Mouse (Mus musculus) A20 (cell line): ENCODE results near the gene Med17.

Experiments
- DNase-seq: peaks from one replicate; pipeline ENCODE4 v3.0.0-alpha.2; 2011; ENCODE audit warnings: low read depth, low spot score

The Med17 gene

DNA sequence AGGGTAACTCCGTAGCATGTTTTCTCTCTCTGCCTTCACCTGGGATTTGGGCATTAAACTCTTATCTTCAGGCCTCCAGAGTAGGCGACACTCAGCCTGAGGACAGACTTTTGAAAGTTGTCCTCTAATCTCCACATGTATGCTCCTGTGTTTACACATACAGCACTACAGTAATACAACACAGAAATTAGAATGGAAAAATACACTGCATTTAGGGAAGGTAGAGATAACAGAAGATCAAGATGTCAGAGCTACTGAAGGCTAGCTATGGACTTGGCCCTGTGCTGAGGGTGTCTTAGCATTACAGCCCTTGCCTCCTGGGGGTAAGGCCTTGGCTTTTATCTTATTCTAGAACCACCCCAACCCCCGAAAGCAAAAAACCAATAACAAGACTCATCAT, 8.7 kb upstream of the Med17 start:
- DNase-seq, result no peak

GRCm38 (mm10) chr9:15287846-15288245, 8.1 kb upstream of the Med17 start:
- no peak for DNase-seq

DNA sequence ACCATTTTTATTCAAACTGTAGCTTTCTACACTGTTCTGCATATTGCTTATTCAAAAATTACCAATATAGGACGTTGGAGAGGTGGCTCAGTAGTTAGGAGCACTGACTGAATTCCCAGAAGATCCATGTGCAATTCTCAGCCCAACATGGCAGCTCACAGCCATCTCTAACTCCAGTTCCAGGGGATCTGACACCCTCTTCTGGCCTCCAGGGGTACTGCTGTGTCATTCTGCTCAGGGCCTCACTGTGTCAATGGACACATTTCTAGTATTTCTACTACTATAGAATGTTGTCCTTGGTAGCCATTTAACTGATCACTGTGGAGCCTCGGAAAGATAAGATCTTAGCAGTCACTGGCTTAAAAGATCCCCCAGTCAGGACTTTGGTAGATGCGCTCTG, 5.7 kb upstream of the Med17 start:
- DNase-seq, result peak; percentile 30

DNA sequence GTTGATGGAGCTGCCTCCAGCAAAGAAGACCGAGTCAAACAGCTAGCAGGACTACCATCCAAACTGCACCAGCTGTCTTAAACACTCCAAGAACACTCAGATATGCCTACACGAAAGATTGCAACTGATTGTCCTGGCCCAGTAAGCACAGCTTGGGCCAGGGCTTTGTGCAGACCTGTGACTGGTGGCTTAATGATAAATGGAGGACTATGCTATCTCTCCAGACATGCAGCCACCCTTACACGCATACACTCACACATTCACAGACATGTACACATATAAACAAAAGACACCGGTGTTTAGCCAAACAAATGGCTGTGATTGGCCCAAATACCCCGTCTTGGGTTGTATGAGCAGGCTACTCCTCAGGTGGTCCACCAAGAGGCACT, 754 bp upstream of the Med17 start:
- no peak for DNase-seq

GRCm38 (mm10) chr9:15279139-15279648, 537 bp downstream of the Med17 start:
- DNase-seq, result no peak

DNA sequence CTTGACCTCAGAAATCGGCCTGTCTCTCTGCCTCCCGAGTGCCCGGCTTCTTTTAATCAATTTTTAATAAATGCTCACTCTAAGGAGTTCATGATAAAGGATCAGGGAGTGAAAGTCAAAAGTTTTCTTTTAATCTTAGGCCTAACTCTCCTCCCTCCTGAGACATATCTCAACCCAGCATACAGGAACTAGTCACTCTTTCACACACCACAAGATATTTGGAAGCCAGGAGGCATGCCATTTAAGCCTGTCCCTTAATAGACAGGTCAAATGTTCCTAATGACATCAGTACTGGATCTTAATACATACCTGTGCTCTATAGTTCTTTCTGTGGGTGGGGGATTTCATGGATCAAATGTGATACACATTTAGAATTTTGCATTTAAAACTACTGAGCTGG, 1.4 kb downstream of the Med17 start:
- DNase-seq, result no peak

GRCm38 (mm10) chr9:15276855-15277254, 2.9 kb downstream of the Med17 start:
- DNase-seq, result no peak

DNA sequence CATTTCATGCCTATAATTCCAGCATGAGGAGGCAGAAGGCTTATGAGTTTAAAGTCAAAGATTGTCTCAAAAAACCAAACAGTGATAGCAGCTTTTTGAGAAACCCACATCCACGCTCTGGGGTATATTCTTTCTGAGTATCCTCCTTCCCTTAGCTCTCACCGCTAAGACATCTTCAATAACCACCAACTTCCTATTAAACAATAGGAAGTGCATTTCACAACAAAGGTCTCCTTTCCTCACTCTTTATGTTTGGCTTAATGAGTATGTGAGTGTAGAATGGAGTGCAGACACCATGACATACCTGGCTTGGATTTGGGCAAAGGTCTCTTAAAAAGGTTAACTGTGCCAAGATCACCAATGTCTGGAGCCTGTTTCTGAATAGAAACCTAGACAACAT, 5.8 kb downstream of the Med17 start:
- DNase-seq, result no peak

DNA sequence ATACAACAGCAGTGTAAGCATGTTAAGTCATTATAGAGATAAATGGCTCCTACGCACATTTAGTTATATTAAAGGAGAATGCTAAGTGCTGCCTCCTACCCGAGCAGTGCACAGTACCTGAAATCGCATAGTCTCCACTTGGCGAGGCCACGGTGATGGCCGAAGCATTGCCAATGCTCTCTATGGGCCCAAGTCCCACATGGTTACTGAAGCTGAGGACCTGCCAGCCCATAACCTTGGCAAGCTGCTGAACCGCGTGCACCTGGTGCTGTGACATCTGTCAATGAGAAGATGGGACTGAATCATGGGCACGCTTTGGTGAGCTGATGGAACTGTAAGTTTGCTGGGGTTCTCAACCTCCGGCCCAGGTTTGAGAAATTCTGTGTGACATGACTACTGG, 16.2 kb downstream of the Med17 start:
- DNase-seq, result no peak

DNA sequence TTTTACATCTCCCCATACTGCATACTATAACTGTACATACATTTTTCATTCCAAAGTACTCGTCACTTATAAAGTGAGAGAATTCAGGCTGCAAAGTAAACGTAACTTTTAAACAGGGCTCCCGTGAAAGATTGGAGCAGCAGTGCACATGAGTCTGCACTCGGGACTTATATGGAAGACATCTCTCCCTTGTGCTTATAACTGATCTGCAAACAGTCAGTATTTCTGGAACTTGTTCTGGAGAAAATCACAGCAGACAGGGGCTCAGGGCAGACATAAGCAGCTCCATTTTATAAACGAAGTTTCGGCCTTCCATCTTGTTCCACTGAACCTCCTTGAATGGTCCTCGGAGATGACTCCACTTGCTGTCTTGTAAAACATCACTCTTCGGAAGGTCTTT, 17.8 kb downstream of the Med17 start:
- no peak for DNase-seq

DNA sequence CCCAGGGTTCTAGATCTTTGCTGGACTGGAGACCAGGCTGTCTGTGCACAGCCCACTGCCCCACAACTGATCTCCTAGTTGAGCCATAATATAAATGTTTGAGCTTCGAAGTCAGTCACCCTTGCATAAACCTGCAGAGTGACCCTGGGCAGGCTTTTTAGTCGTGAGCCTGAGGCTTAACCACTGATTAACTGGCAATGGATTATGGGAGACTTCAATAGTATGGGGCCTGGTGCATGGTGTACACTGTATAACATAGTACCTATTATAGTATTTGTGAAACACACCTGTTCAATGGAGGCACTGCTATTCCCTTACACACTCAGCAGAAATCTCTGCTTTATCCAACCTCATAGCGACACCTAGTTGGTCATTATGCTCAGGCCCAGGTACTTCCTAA, 23.5 kb downstream of the Med17 start:
- no peak for DNase-seq

- DNase-seq, result no peak
Observed at GRCm38 (mm10) chr9:15254501-15254900, 25.2 kb downstream of the Med17 start.

DNA sequence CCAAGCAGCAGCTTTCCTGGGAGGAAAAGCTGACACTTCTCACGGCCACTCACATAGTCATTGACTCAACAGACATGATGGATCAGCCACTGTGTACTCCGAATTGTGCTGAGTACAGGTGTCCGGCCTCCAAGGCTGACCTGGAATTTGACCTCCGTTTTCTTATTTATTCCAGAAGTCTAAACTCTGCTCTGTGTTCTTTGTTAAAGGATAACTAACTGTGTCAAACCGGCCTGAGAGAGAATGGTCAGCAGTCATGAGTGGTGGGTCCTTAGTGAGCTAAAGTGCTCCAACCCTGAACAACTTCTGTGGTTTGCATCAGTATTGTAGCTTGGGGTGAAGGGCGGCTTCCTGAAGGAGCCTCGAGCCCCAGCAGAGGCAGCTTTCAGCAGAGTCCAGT, 27.5 kb downstream of the Med17 start:
- no peak for DNase-seq

DNA sequence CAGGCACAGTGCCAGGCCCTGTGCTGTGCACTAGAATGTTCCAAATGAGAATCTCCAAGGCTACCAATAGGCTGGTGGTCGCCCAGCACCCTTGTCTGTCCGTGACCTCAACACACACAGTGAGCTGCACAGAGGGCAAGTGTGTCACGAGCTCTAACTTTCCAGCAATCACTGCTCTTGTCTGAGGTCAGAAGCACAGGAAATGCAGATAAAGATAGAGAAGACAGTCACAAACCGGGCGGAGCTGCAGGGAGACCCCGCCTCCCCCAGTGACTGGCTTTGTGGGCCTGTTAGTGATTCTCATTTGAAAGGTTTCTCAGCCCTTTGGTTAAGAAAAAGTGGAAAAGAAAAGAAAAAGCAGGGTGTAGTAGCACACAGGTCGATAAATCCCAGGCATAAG, 29.4 kb downstream of the Med17 start:
- peak; percentile 13 for DNase-seq

DNA sequence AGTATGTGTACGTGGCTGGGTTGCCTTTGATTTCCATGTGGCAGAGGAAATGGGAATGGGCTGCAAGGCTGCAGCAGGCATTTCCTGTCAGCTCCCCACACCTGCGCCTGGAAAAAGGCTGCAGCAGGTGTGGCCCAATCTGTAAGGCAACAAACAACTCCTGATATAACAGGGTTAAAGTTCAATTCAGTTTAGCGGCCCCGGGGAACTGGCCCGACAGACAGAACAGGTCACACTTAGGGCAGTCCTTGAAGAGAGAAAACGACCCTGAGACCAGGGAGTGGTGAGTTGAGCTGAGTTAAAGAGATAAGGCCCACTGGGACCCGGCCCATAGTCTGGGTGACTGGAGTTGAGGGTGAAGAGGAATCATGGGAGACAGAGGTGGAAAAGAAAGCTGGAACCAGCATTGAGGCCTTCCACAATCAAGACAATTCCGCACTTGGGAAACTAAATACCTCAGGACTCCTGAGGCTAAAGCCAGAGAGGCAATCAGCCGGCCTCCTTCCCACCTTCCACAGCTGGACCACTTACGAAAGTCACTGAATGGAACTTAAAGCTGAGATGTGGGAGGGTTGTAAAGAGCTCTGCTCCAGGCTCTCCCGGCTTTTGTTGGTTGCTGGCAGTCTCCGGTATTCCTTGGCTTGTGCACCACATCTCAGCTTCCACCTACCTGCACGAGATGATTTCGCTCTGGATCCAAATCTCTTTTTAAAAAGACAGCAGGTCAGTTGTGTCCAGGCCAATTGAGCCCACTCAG, 34.2 kb downstream of the Med17 start:
- DNase-seq, result no peak

DNA sequence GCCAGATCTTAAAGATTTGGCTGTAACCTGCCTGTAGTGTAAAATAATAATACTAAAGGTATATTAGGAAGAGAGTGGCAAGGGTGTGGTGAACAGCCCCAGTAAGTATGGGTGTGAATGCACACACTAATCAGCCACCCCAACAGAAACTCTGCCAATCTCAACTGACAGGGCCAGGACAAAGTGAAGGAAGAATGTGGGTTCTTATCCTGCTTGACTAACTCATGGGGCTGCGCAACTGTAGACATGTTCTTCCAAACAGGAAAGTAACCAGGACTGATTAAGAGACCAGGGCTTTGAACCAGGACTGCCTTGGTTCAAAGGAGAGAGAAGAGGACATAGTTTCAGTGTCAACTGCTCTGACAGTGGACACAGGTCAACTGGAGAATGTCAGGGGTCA, 37.6 kb downstream of the Med17 start:
- no peak for DNase-seq

- peak; percentile 68 for DNase-seq
Observed at GRCm38 (mm10) chr9:15241596-15241939, 38.2 kb downstream of the Med17 start.

DNA sequence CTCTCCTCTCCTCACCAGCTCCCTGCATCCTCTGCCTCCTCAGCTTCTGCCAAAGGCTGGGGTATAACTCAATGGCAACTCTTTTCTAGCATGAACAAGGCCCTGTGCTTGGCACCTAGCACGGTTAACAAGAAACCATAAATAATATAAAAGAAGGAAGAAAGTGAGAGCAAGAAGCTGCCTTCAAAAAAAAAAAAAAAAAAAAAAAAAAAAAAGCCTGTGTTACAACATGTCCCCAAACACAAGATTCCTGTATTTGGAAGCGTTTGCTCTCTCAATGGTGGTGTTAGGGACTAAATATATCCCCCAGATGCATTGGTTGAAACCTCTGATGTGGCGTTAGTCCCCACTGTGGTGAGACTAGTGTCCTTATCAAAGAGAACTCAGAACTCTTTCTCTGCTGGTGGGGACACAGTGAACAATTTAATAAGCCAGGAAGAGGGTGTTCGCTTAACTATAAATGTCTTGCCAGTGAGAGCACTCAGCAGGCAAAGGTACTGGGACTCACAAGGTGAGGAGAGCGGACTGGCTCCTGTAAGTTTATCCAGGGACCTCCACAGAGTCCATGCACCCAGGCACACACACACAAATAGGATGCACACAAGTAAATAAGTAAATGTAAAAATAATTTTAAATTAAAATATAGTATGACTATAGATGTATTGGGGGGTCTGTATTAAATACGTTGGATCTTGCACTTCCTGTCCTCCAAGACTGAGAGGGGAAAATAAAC, 38.7 kb downstream of the Med17 start:
- no peak for DNase-seq

DNA sequence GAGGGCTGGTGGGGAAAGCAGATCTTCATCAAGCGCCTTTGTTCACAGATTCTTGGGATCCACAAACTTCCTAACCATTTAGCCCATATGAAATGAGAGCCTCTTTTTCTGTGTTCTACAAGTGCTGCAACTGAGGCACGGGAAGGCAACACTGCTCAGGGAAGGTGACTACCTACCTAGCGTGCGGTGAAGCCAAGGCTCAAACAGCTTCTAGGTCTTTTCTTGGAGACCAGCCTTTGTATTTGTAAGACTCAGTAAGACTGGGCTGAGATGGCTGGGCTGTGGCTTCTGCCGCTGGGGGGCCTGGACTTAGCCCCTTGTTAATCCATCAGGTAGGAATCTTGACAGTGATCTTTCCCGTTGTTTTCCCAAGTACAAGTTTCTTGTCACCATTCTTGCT, 39.7 kb downstream of the Med17 start:
- no peak for DNase-seq

DNA sequence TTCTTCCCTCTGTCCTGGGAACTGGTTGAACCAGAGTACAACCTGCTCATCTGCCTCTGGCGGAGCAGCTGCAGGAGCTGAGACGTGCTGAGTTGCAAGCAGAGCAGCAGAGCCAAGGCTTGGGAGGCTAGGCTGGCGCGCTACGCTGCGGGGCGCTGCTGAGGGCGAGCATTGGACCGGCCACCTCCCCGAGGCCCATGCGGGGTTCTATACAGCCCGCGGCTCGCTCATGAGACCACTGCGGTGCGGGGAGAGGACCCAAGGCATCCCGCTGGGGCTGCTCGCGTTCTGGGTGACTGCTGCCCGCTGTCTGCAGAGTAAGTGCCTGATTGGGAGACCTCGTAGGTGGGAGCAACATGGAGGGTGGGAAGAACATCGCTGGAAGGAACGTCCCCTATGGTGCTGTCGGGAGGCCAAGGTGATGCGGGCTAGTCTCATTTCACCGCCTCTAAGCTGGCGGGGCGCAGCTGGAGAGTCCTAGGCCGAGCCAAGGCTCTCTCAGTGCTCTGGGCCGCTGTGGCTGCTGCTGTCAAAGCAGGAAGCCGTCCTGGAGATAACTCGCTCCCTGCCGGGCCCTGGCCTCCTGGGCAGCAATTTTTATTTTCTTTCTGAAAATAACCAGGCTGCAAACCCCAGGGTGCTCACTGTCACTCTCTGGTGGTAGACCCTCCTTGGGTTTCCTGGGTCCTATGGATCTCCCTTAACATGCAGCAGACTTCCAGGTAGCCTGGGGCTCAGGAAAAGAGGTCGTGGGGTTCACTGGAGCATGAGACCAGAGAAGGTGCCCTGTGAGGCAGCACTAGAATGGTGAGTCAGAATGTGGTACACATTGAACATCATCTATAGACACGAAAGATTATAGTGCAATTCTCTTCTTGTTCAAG, 40.4 kb downstream of the Med17 start, which contains the start of gene Vstm5:
Vstm5 (plus strand) TSS at position 4 of the 884 bp plus-strand sequence.
- no peak for DNase-seq

- DNase-seq, result no peak
Observed at GRCm38 (mm10) chr9:15238297-15238990, 41.3 kb downstream of the Med17 start.
